Mouse (Mus musculus) hindbrain, embryonic 11.5 days (tissue): ENCODE data around the gene Myocd. TPM values are rescaled to one million over a fixed set of nuclear protein-coding genes. Genes with fewer than 3 reads are reported as not detected.

ENCODE experiments used
- ATAC-seq: fragments of 200-750 bp; cut with Nextera tagmentation; 2 replicates; pipeline ENCODE4 v1.8.0; 2017; ENCODE audit warnings: mild to moderate bottlenecking, moderate TSS enrichment, moderate library complexity; ENCODE audit not compliant: low FRiP score
- DNase-seq: peaks from one replicate; pipeline ENCODE4 v3.0.0-alpha.2; 2015; ENCODE audit warnings: low spot score
- H3K27ac ChIP-seq: fragments of 300-500 bp; sonication (generic); 2 replicates; pipeline ENCODE4 v1.5.1; 2014; ENCODE audit warnings: mild to moderate bottlenecking, low read depth, low read length
- H3K27me3 ChIP-seq: fragments of 300-500 bp; sonication (generic); 2 replicates; pipeline ENCODE4 v1.6.1; 2014; ENCODE audit warnings: mild to moderate bottlenecking, low read length, moderate library complexity, mixed read lengths; ENCODE audit not compliant: control insufficient read depth, insufficient read depth
- H3K36me3 ChIP-seq: fragments of 300-500 bp; sonication (generic); 2 replicates; pipeline ENCODE4 v1.6.1; 2014; ENCODE audit warnings: mild to moderate bottlenecking, low read length, moderate library complexity, mixed read lengths; ENCODE audit not compliant: control insufficient read depth, insufficient read depth
- H3K4me1 ChIP-seq: fragments of 300-500 bp; sonication (generic); replicated peaks from 2 replicates; pipeline ENCODE4 v1.6.1; 2014; ENCODE audit warnings: low read length, mixed read lengths; ENCODE audit not compliant: control insufficient read depth, insufficient read depth
- H3K4me2 ChIP-seq: fragments of 300-500 bp; sonication (generic); replicated peaks from 2 replicates; pipeline ENCODE4 v1.6.1; 2014; ENCODE audit warnings: mild to moderate bottlenecking, low read depth, low read length
- H3K4me3 ChIP-seq: fragments of 300-500 bp; sonication (generic); 2 replicates; pipeline ENCODE4 v1.5.1; 2014; ENCODE audit warnings: low read depth, low read length
- H3K9ac ChIP-seq: fragments of 300-500 bp; sonication (generic); 2 replicates; pipeline ENCODE4 v1.6.1; 2014; ENCODE audit warnings: low read depth, low read length
- H3K9me3 ChIP-seq: fragments of 300-500 bp; sonication (generic); 2 replicates; pipeline ENCODE4 v1.6.1; 2016; ENCODE audit warnings: low read length; ENCODE audit not compliant: control insufficient read depth
- WGBS: fragments of 180-500 bp; shearing (Covaris S2); extraction: QIAGEN DNeasy Blood & Tissue Kit; methylation state at CpG from one replicate; pipeline ENCODE4 v1.1.7; 2014; 5-methylcytosine and 5-hydroxymethylcytosine counted together
- polyA plus RNA-seq: library from polyadenylated mRNA; unstranded; fragments of >200 nt; fragmentation: Nextera tagmentation; extraction: Ambion mirVana; gene quantifications from 2 replicates; pipeline ENCODE4 v1.2.1, GENCODE M21; 2014

Gene Myocd
- 1.2 and 1.8 TPM in 2 replicates for polyA plus RNA-seq

- WGBS = under 1% methylated on average over 36 of the region's 37 CpGs
These were observed at the start of gene Myocd for GRCm38 (mm10) chr11:65269851-65270473. Myocd (minus strand) TSS chr11:65269989.

DNA sequence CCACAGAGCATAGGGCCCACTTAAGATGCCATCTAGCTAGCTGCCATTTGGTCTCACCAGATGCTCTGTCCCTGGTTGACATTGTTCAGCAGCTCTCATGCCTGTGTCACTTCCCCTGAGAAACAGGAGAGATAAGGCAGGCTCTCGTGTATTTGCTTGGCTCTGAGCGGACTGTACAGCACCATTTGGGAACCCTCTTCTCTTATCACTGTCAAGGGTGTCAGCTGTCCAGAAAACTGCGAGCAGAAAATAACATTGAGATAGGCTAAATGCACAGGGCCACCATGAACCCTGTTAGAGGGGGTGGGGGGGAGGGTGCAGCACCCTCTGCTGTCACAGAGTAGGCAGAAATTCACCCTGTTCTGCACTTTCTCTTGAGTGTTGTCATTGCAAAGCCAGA lies 34.0 kb upstream of the Myocd start:
- ATAC-seq = no peak
- Histone ChIP-seq H3K4me2 (no peak overlapping the region), H3K27ac (no peak overlapping the region), H3K36me3 (no peaks in the 10 kb centered on the region), H3K4me3 (no peak overlapping the region), H3K27me3 (no peaks in the 10 kb centered on the region), H3K4me1 (no peaks in the 10 kb centered on the region), H3K9ac (no peak overlapping the region), H3K9me3 (no peaks in the 10 kb centered on the region)
- WGBS = 84% methylated on average over 3 of the region's 3 CpGs
- no peak for DNase-seq

More at GRCm38 (mm10) chr11:65269851-65270473, at the start of gene Myocd:
- peak; percentile 62 for DNase-seq
- ATAC-seq = peak; percentile 84
- peak within 1 kb of the TSS; percentile 17; the same call in 1 of the 2 replicates for H3K9ac ChIP-seq
- H3K36me3 ChIP-seq = no peaks in the 10 kb centered on the region
- peak within 1 kb of the TSS; percentile 40 for H3K4me3 ChIP-seq
- H3K4me1 ChIP-seq = peaks cover 3% of the 10 kb centered on the region; the same call in 1 of the 2 replicates
- H3K9me3 ChIP-seq = no peaks in the 10 kb centered on the region
- peak within 1 kb of the TSS; percentile 87 for H3K4me2 ChIP-seq
- peaks cover 10% of the 10 kb centered on the region for H3K27me3 ChIP-seq
- H3K27ac ChIP-seq = no peak within 1 kb of the TSS

GRCm38 (mm10) chr11:65294128-65294833 lies 24.5 kb upstream of the Myocd start:
- Histone ChIP-seq H3K9ac (no peak overlapping the region), H3K9me3 (no peaks in the 10 kb centered on the region), H3K4me3 (no peak overlapping the region), H3K36me3 (no peaks in the 10 kb centered on the region), H3K27ac (no peak overlapping the region), H3K4me2 (no peak overlapping the region), H3K27me3 (no peaks in the 10 kb centered on the region), H3K4me1 (no peaks in the 10 kb centered on the region)
- no peak for ATAC-seq
- WGBS = 88% methylated on average over 10 of the region's 10 CpGs
- DNase-seq = no peak

DNA sequence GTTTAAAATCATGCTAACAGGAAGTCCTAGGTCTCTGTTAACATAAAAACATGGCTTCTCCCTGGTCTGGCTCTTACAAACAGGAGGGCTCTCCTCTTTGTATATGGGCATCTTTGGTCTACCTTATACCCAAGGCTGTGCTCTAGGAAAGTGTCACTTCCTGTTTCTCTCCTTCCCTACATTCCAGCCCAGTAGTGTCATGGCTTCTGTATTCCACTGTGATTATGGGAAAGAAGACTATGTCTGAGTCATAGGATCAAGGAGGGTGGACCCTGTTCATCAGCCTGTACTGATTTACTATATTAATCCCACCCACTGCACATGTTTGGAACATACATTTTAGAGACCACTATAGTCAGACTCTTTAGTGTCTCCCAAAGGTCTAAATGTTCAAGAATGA lies 23.2 kb upstream of the Myocd start:
- H3K27ac ChIP-seq = no peak overlapping the region
- no peak overlapping the region for H3K4me2 ChIP-seq
- H3K4me1 ChIP-seq = no peaks in the 10 kb centered on the region
- no peaks in the 10 kb centered on the region for H3K27me3 ChIP-seq
- no peaks in the 10 kb centered on the region for H3K9me3 ChIP-seq
- ATAC-seq = no peak
- no peak overlapping the region for H3K9ac ChIP-seq
- no peak overlapping the region for H3K4me3 ChIP-seq
- H3K36me3 ChIP-seq = no peaks in the 10 kb centered on the region
- DNase-seq = no peak

- ATAC-seq = no peak
- Histone ChIP-seq H3K9ac (no peak overlapping the region), H3K4me2 (no peak overlapping the region), H3K4me1 (no peaks in the 10 kb centered on the region), H3K27me3 (no peaks in the 10 kb centered on the region), H3K27ac (no peak overlapping the region), H3K36me3 (no peaks in the 10 kb centered on the region), H3K4me3 (no peak overlapping the region), H3K9me3 (no peaks in the 10 kb centered on the region)
- WGBS = 93% methylated on average over 8 of the region's 8 CpGs
- no peak for DNase-seq
These were observed 17.9 kb upstream of the Myocd start for GRCm38 (mm10) chr11:65287706-65288105.

DNA sequence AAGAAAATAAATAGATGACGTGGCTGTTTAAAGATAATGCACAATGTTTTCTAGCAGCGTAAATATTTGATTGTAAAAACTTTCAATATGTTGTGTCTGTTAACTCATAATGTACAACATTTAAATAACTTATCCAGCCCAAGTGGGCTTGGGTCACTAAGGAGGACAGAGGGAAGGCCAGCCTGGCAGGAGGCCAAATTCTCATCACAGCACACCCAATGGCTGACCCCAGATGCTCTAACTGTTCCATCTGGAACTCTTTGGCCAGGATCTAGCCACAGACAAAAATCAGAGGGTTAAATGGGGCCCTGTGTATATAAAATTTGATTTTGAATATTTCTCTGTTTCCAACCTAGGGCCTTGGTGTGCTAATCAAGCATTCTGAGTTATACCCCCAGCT lies 16.4 kb upstream of the Myocd start:
- Histone ChIP-seq H3K4me2 (no peak overlapping the region), H3K9me3 (no peaks in the 10 kb centered on the region), H3K36me3 (no peaks in the 10 kb centered on the region), H3K9ac (no peak overlapping the region), H3K27ac (no peak overlapping the region), H3K4me3 (no peak overlapping the region), H3K4me1 (no peaks in the 10 kb centered on the region), H3K27me3 (no peaks in the 10 kb centered on the region)
- DNase-seq (no peak), ATAC-seq (no peak)
- WGBS = 82% methylated on average over 2 of the region's 2 CpGs

DNA sequence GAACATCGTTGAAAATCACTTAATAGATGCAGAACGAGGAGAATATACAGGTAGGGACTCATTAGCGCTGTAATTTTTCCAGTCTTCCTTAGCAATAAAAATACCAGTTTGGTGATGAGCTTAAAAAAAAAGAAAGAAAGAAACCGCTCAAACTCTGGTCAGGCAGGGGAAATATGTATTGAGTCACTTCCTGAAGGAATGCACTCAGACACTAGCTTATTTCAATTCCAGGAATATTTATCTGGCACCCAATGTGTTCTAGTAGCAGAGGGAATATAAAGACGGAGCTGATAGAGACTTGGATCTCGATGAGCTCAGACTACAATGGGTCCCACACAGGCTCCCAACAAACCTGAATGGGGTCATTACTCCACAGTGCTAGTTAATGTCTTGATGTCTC lies 5.7 kb upstream of the Myocd start:
- no peak overlapping the region for H3K4me3 ChIP-seq
- H3K27me3 ChIP-seq = peaks cover 3% of the 10 kb centered on the region
- no peaks in the 10 kb centered on the region for H3K9me3 ChIP-seq
- ATAC-seq (no peak), DNase-seq (no peak)
- no peak overlapping the region for H3K4me2 ChIP-seq
- H3K4me1 ChIP-seq = peaks cover under 1% of the 10 kb centered on the region; the same call in 1 of the 2 replicates
- no peak overlapping the region for H3K9ac ChIP-seq
- H3K27ac ChIP-seq = no peak overlapping the region
- 92% methylated on average over 6 of the region's 6 CpGs for WGBS
- no peaks in the 10 kb centered on the region for H3K36me3 ChIP-seq

GRCm38 (mm10) chr11:65271000-65271399 lies 1.2 kb upstream of the Myocd start:
- ATAC-seq = no peak
- no peak overlapping the region for H3K9ac ChIP-seq
- H3K27ac ChIP-seq = no peak overlapping the region
- H3K9me3 ChIP-seq = no peaks in the 10 kb centered on the region
- 35% methylated on average over 4 of the region's 4 CpGs for WGBS
- H3K4me1 ChIP-seq = peaks cover 3% of the 10 kb centered on the region; the same call in 1 of the 2 replicates
- H3K4me2 ChIP-seq = no peak overlapping the region
- H3K36me3 ChIP-seq = no peaks in the 10 kb centered on the region
- DNase-seq = no peak
- peaks cover 10% of the 10 kb centered on the region for H3K27me3 ChIP-seq
- H3K4me3 ChIP-seq = no peak overlapping the region

DNA sequence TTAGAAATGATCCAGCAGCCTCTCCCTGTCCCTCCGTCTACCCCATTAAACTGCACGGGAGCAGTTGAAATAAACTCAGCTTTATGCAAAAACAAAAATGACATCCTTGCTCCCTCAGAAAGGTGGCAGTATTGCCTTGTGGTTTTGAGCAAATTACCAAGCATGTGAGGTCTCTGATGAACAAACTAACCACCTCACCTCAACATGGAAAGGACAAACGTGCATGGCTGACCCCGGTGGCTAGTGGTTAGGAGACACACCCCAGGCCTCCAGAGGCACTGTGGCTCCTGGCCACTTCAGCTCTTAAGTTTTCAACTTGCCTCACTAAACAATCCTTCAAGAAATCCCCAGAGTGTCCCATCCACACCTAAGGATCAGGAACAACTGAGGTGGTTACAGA lies 1.5 kb downstream of the Myocd start:
- DNase-seq (no peak), ATAC-seq (no peak)
- Histone ChIP-seq H3K4me1 (peaks cover 3% of the 10 kb centered on the region; the same call in 1 of the 2 replicates), H3K27me3 (peaks cover 10% of the 10 kb centered on the region), H3K9me3 (no peaks in the 10 kb centered on the region), H3K27ac (no peak overlapping the region), H3K4me2 (no peak overlapping the region), H3K9ac (no peak overlapping the region), H3K4me3 (no peak overlapping the region), H3K36me3 (no peaks in the 10 kb centered on the region)
- WGBS = 70% methylated on average over 4 of the region's 4 CpGs
